10 mouse cellular contexts compared by ENCODE assay signal in genomic region chr5:137610056-137610455, GRCm38 (mm10). TPM values are rescaled to one million over a fixed set of nuclear protein-coding genes. Genes with fewer than 3 reads are reported as not detected.
DNase-seq lines count a peak whose midpoint lies in the region; ATAC-seq and TF ChIP-seq lines count a peak whose summit lies in the region.
"Had no signal": no experiment of that assay in that cellular context is flagged by ENCODE, and none has a peak within 500 bp of the region (broad histone marks: within the 10 kb centered on the region; RNA-seq: fewer than 3 reads in every experiment).

No protein-coding gene starts in this region.

- peak overlapping the region; percentile 74 for H3K9ac ChIP-seq in heart, embryonic 14.5 days (ENCODE audit: low read length)
- peak overlapping the region; percentile 56; the same call in 1 of the 2 replicates for H3K9ac ChIP-seq in limb, embryonic 12.5 days (replicated peaks)
- H3K9ac ChIP-seq: liver, embryonic 14.5 days had no signal

- 58% methylated on average over 4 of the region's 4 CpGs for WGBS in heart, embryonic 14.5 days
- 25% methylated on average over 4 of the region's 4 CpGs for WGBS in limb, embryonic 12.5 days

- no peaks in the 10 kb centered on the region for H3K27me3 ChIP-seq in heart, embryonic 14.5 days (ENCODE audit: control insufficient read depth, insufficient read depth, low read length)
- no peaks in the 10 kb centered on the region for H3K27me3 ChIP-seq in testis, adult 2 months (ENCODE audit: control insufficient read depth, insufficient read depth, low read length)
- no peaks in the 10 kb centered on the region for H3K27me3 ChIP-seq in limb, embryonic 12.5 days

- H3K27ac ChIP-seq in heart, embryonic 14.5 days (replicated peaks in 1 of 2; ENCODE audit: control insufficient read depth in 1 of 2, insufficient read depth in 1 of 2, low read depth in 2 of 2, low read length in 2 of 2): peak overlapping the region; percentile 37 to 93; a peak in 3 of 4 replicates
- H3K27ac ChIP-seq in testis, adult 2 months (ENCODE audit: control insufficient read depth, insufficient read depth, low read depth, low read length): peak overlapping the region; percentile 49; the same call in 1 of the 2 replicates
- H3K27ac ChIP-seq in limb, embryonic 12.5 days: peak overlapping the region; percentile 99
- H3K27ac ChIP-seq: liver, embryonic 14.5 days had no signal

- TF ChIP-seq CTCF in testis, adult 2 months (IDR thresholded peaks at IDR 0.05; ENCODE audit: control insufficient read depth, insufficient read depth, insufficient replicate concordance, low read depth, low read length): no peak

- no peak for ATAC-seq in heart, embryonic 14.5 days (ENCODE audit: insufficient number of reproducible peaks, insufficient read depth, low FRiP score, low read depth)
- 0 out of 2 replicates have a peak, but pooled peaks have one; percentile 5 for ATAC-seq in limb, embryonic 12.5 days (ENCODE audit: insufficient number of reproducible peaks, insufficient read depth, low FRiP score, low TSS enrichment, low read depth)

- peaks cover 28% of the 10 kb centered on the region for H3K36me3 ChIP-seq in heart, embryonic 14.5 days (ENCODE audit: control insufficient read depth, insufficient read depth, low read length)
- no peaks in the 10 kb centered on the region for H3K36me3 ChIP-seq in testis, adult 2 months (ENCODE audit: control insufficient read depth, insufficient read depth, low read length)
- H3K36me3 ChIP-seq in limb, embryonic 12.5 days: peaks cover 31% of the 10 kb centered on the region

- peak overlapping the region; percentile 63 for H3K4me2 ChIP-seq in heart, embryonic 14.5 days (ENCODE audit: low read length)
- peak overlapping the region; percentile 72 for H3K4me2 ChIP-seq in limb, embryonic 12.5 days

- peaks cover 39 to 43% of the 10 kb centered on the region in 2 experiments for H3K4me1 ChIP-seq in heart, embryonic 14.5 days (ENCODE audit: control insufficient read depth in 2 of 2, insufficient read depth in 2 of 2, low read length in 2 of 2)
- peaks cover 26% of the 10 kb centered on the region for H3K4me1 ChIP-seq in testis, adult 2 months (ENCODE audit: control insufficient read depth, insufficient read depth, low read length)
- peaks cover 65% of the 10 kb centered on the region for H3K4me1 ChIP-seq in limb, embryonic 12.5 days (replicated peaks)

- peak overlapping the region; percentile 34 to 45 for H3K4me3 ChIP-seq in heart, embryonic 14.5 days (ENCODE audit: control insufficient read depth in 1 of 2, insufficient read depth in 1 of 2, low read depth in 1 of 2, low read length in 2 of 2)
- H3K4me3 ChIP-seq in testis, adult 2 months (ENCODE audit: control insufficient read depth, low read depth, low read length): peak overlapping the region; percentile 61
- peak overlapping the region; percentile 43 for H3K4me3 ChIP-seq in limb, embryonic 12.5 days (replicated peaks)

- DNase-seq in heart, adult 9 months (ENCODE audit: low spot score in 2 of 2): no peak
- DNase-seq in testis, postnatal 10 days (ENCODE audit: low spot score): no peak
- no peak for DNase-seq in ovary, postnatal 14 days (ENCODE audit: low spot score)
- DNase-seq in embryo, embryonic 10 days (ENCODE audit: low spot score): no peak
- DNase-seq in cerebellum, postnatal 10 days: no peak

- H3K9me3 ChIP-seq in heart, embryonic 14.5 days (ENCODE audit: control insufficient read depth, low read length): no peaks in the 10 kb centered on the region
- no peaks in the 10 kb centered on the region for H3K9me3 ChIP-seq in limb, embryonic 12.5 days
- H3K9me3 ChIP-seq: G1E had no signal

- TF ChIP-seq POLR2A in testis, adult 2 months (IDR thresholded peaks at IDR 0.05; ENCODE audit: control insufficient read depth, low read depth, low read length): no peak

RNA-seq across cellular contexts. Expression of gene Pcolce, which starts 3.5 kb away (rescaled TPM):
- 121 and 123 TPM in 2 replicates for polyA plus RNA-seq in heart, embryonic 14.5 days (2014; fragmentation: Nextera tagmentation; extraction: Ambion mirVana)
- polyA plus RNA-seq in testis, adult 2 months (2012; rRNA removed): 98.5 and 102 TPM in 2 replicates
- 128 and 135 TPM in 2 replicates for polyA plus RNA-seq in limb, embryonic 12.5 days (2016; fragmentation: Nextera tagmentation; extraction: Ambion mirVana)

RNA-seq across cellular contexts. Expression of gene Mospd3, which starts 9.2 kb away (rescaled TPM):
- polyA plus RNA-seq in heart, embryonic 14.5 days (2014; fragmentation: Nextera tagmentation; extraction: Ambion mirVana): 22.7 and 23.1 TPM in 2 replicates
- polyA plus RNA-seq in testis, adult 2 months (2012; rRNA removed): 43.0 and 45.2 TPM in 2 replicates
- 21.1 and 28.5 TPM in 2 replicates for polyA plus RNA-seq in limb, embryonic 12.5 days (2016; fragmentation: Nextera tagmentation; extraction: Ambion mirVana)

RNA-seq across cellular contexts. Expression of gene Fbxo24, which starts 18.7 kb away (rescaled TPM):
- polyA plus RNA-seq in heart, embryonic 14.5 days (2014; fragmentation: Nextera tagmentation; extraction: Ambion mirVana): 0.20 TPM in 1 of 2 replicates, not detected in the other
- 175 and 181 TPM in 2 replicates for polyA plus RNA-seq in testis, adult 2 months (2012; rRNA removed)
- 0.20 and 0.31 TPM in 2 replicates for polyA plus RNA-seq in limb, embryonic 12.5 days (2016; fragmentation: Nextera tagmentation; extraction: Ambion mirVana)

RNA-seq across cellular contexts. Expression of gene Lrch4, which starts 18.9 kb away (rescaled TPM):
- polyA plus RNA-seq in heart, embryonic 14.5 days (2014; fragmentation: Nextera tagmentation; extraction: Ambion mirVana): 22.7 and 23.9 TPM in 2 replicates
- 131 and 139 TPM in 2 replicates for polyA plus RNA-seq in testis, adult 2 months (2012; rRNA removed)
- polyA plus RNA-seq in limb, embryonic 12.5 days (2016; fragmentation: Nextera tagmentation; extraction: Ambion mirVana): 36.0 and 37.6 TPM in 2 replicates

RNA-seq across cellular contexts. Expression of gene Gm20605, which starts 18.9 kb away (rescaled TPM):
- polyA plus RNA-seq in heart, embryonic 14.5 days (2014; fragmentation: Nextera tagmentation; extraction: Ambion mirVana): 5.2 and 5.6 TPM in 2 replicates
- 15.0 and 15.6 TPM in 2 replicates for polyA plus RNA-seq in testis, adult 2 months (2012; rRNA removed)
- polyA plus RNA-seq in limb, embryonic 12.5 days (2016; fragmentation: Nextera tagmentation; extraction: Ambion mirVana): 8.4 and 9.7 TPM in 2 replicates

Comparison
In these comparisons a context has a peak if more than half of its experiments do, and no peak if none do; other contexts are left out.
1. H3K27ac ChIP-seq: peak in every context shown above with its lines; median percentile 99 in limb, embryonic 12.5 days; 65 in heart, embryonic 14.5 days; 49 in testis, adult 2 months.
2. RNA of gene Fbxo24, which starts 18.7 kb away (polyA plus RNA-seq): 175 to 181 TPM in testis, adult 2 months; 0.20 TPM in heart, embryonic 14.5 days and 0.20 to 0.31 TPM in limb, embryonic 12.5 days; every median in the first group is over 100 times any median in the second.
3. Peak in every context shown above with its lines, with median percentiles within 50 percentile points of each other: H3K4me3 ChIP-seq.